Mouse (Mus musculus) embryo, embryonic 10 days (tissue): ENCODE data around the gene Frmd6.

Source experiments
- DNase-seq: peaks from one replicate; pipeline ENCODE4 v3.0.0-alpha.2; 2015; ENCODE audit warnings: low spot score

The Frmd6 gene

GRCm38 (mm10) chr12:70807975-70808374 lies 17.3 kb upstream of the Frmd6 start:
- DNase-seq: no peak

DNA sequence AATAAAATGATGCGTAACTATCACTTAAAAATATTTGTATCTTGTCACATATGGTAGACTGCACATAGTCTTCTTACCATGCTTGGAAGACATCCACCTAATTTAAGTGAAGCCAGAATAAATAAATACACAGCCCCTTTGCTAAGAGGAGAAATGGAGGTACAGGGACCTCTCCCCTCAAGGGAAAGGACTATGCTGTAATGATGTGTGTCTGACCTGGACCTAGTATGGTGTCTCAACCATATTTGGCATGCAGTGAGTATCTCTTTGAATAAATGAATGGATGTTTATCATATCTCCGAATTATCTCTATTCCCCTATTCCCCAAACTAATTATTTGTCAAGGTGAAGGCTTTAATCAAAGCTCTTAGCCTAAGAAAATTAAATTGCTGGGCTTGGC lies 15.4 kb upstream of the Frmd6 start:
- no peak for DNase-seq

DNA sequence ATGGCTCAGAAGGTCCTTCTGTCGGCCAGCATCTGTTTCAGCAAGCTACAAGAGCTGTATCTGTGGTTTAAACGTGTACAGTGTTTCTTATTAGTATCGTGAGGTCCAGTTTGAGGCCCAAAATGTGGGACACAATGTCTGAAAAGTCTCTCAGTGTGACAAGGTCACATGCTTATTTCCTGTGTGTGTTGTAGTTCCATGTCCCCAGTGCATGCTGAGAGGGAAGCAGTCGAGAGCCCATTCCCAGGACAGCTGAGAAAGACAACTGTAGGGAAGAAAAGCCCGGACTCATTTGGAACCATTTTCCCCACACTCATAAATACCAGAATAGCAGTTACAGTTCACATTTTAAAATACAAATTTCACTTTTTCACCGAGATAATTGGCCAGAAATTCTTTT lies 13.5 kb upstream of the Frmd6 start:
- no peak for DNase-seq

- no peak for DNase-seq
These were observed 13.1 kb upstream of the Frmd6 start for GRCm38 (mm10) chr12:70812176-70812575.

DNA sequence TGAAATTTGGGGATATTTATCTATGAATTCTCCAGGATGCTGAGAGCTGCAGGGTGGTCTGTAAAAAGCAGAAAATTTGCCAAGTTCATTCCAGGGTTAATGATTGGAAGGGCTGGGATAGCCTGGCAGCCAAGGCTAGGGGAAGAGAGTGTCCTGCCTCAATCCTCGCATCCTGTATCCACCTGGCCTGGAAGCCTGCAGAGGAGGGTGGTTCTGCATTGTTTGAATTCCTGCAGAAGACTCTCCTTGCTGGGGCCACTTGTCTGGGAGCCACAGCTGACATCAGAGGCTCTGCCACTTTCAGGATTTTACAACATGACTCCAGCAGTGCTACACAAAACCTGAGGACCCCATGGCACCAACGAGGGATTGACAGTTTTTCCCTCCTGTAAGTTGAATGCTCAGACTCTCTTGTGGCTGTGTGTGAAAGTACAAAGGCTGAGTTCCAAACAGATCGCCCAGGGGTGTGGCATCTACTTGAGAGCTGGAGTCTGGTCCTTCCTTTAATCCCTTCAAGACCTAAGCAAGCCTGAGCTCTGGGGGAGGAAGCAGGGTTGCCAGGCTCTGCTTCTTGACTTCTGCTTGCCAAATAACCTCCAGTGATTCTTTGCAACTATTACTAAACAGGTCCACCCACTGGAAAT lies 12.4 kb upstream of the Frmd6 start:
- DNase-seq: no peak

GRCm38 (mm10) chr12:70816731-70817130 lies 8.6 kb upstream of the Frmd6 start:
- DNase-seq: no peak

- DNase-seq: no peak
These were observed 1.3 kb upstream of the Frmd6 start for GRCm38 (mm10) chr12:70824017-70824416.

DNA sequence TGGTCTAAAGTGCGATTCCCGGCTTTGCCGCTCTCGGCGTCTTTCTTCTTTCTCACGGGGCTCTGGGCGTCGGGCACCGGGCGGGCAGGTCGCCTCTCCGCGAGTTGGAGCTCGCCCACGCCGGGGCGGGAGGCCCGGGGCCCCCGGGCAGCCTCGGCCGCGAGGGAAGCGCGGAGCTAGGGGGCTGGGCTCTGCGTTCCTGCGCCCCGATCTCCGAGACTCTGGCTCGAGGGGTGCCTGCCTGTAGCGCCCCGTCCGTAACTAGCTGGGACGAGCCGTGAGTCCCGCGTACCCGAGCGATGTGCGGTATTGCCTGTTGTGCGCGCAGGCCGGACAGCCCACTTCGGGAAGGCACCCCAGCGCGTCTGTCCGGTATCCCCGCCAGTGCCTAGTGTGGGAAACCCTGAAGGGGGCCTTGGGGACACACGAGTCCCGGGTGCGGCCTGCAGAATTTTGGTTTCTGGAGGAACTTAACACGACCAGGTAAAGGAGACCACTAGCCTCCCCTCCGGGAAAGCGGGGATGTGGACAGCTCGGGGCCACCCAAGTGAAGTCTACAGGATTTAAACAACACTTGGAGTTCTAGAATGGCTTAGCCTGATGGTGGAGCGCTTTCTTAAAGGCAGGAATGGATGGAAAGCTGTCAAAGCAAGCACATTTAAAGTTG lies 470 bp downstream of the Frmd6 start:
- peak; percentile 65 for DNase-seq

- DNase-seq: peak; percentile 74
These were observed 1.2 kb downstream of the Frmd6 start for GRCm38 (mm10) chr12:70826318-70827072.

DNA sequence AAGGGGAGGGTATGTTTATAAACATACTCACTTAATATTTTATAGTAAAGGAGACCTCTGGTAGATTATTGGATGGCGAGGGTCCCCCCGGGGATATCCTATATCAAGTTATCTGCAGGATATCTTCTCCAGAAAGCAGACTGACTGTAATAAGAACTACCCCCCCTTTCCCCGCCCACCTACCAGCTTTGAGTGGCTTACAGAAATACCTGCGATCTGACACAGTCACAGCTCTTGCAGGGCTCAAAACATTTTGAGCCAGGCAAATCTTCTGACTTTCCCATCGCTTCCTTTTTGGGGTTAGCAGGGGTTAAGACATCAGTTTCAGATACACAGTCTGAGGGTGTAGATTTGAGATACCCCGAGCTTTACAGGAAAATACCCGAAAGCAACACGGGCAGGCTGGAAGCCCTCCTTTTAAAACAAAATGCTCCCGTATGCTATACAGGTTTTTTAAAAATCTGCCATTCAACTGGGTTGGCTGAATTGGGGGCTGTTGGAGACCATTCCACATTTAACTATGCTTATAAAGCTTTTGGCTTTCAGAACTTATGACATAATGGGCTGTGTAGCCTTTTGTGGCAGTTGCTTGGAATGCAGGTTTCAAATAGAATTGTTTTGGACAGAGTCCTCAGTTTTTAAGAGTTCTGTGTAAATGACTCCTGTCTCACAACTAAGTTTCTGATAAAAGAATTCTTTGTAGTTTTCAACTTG lies 2.0 kb downstream of the Frmd6 start:
- DNase-seq: peak; percentile 18

DNA sequence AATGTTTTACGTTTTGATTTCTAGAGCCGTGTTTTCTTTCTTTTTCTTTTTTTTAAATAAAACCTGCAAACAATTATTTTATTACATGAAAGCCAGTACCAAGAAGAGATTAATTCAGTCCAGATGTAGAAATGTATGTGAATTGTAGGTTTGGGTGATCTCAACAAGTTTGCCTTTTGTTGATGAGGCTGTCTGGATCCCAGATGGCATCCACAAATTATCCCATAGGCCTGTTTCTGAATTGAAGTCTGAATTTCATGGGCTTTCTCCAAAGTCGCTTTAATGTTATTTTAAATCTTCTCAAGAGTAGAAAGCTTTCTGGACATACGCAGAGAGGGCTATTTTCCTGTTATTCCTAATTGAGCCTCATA lies 2.6 kb downstream of the Frmd6 start:
- peak; percentile 29 for DNase-seq

GRCm38 (mm10) chr12:70830982-70831566 lies 5.8 kb downstream of the Frmd6 start:
- DNase-seq: no peak

GRCm38 (mm10) chr12:70832216-70832998 lies 7.1 kb downstream of the Frmd6 start:
- no peak for DNase-seq

DNA sequence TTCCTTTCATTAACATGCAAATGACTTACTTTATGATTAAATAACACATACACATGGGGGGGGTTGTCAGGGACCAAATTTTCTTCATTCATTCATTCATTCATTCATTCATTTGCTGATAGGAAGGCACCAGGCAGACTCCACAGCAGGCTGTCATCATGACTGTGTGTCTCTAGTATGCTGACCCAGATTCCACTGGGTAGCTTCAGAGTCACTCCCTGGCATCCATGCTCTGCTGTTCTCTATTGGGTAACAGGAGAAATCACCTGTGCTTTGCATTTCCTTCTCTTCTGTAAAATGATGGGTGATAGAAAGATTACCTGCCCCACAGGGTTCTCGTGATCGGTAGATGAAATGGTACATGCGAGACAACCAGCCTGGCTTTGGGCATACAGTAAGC lies 7.7 kb downstream of the Frmd6 start:
- no peak for DNase-seq

- no peak for DNase-seq
These were observed 8.7 kb downstream of the Frmd6 start for GRCm38 (mm10) chr12:70834043-70834442.

DNA sequence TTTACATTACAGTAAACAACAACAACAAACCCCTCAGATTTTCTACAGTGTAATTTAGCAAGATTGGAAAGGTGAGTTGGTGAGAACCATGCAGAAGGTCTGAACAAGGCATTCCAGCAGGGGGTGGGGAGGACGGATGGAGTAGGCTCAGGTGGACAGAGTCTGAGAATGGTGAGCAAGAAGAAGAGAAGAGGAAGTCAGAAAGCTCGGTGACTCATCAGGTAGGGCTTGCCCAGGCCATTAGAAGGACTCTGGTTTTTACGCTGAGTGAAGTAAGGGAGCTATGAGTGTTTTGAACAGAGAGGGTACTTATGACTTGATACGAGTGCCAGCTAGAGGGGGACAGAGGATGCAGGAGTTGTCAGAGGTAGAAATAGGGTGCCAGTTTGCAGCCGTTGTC lies 9.7 kb downstream of the Frmd6 start:
- no peak for DNase-seq

DNA sequence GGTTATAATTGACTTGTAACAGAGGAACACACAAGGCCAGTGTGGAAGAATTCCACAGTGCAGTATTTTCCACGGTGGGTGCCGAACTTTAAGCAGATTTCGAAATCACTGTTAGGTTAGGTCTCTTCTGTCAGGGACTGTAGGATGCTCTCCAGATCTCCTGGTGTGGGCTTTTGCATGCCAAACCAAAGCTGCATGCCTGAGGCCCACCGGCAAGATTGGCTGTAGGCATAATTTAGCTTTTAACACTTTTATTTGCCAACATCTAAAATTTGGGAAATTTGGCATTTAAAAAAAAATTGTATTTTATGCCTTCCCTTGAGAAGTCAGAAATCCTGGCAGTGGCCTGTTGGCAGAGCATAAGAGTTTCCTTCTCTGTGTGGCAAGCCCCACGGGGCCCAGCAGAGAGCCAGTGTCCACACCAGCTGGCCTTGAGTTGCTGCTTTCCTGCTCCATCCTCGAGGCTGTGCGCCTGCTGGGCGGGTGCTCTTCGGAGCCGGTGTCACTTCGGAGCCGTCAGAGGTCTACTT lies 12.5 kb downstream of the Frmd6 start:
- DNase-seq: no peak

- DNase-seq: no peak
These were observed 20.1 kb downstream of the Frmd6 start for GRCm38 (mm10) chr12:70845371-70845770.

- DNase-seq: no peak
These were observed 23.7 kb downstream of the Frmd6 start for GRCm38 (mm10) chr12:70849024-70849423.

- no peak for DNase-seq
These were observed 24.4 kb downstream of the Frmd6 start for GRCm38 (mm10) chr12:70849517-70850291.
